Mouse (Mus musculus): Measurements from ENCODE around the gene N4bp3.

GRCm38 (mm10) chr11:51597553-51597952 lies 53.1 kb downstream of the N4bp3 start:
- TF ChIP-seq POLR2A (IDR thresholded peaks at IDR 0.05; ENCODE audit: low read depth, low read length) (no peak), CTCF (conservative IDR thresholded peaks at IDR 0.05; ENCODE audit: insufficient read depth, insufficient read length, low read depth, low read length) (no peak)

Data from kidney, adult 2 months (tissue).